Mouse (Mus musculus): ENCODE data around the gene Znhit6. TPM values are rescaled to one million over a fixed set of nuclear protein-coding genes. Genes with fewer than 3 reads are reported as not detected.

The Znhit6 gene
- total RNA-seq, 2 experiments from 2014 or later = 18.5 to 20.9 TPM

- intact Hi-C loops (cut with DNase I) = no loop called here
- no peak for DNase-seq (ENCODE audit: extremely low spot score in 1 of 2, low spot score in 2 of 2)
These were observed 64.2 kb downstream of the Znhit6 start for GRCm38 (mm10) chr3:145640170-145640569.

DNA sequence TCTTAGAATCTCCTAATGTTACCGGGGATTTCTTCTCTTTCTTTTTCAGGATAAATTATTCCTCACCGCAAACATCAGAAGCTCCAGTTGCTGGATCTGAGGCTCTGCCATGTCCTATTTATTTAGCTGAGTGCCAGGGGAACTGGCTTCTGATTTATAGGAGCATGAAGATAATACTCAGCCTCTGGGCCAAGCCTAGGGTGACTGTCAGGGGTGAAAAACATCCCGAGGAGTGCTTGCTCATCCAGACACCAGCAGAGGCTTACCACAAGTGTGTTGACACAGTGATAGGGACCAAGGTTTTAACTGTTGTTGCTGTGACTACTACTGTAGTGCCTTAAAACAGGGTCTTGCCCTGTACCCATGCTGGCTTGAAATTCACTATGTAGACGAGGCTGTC, 64.6 kb downstream of the Znhit6 start:
- no peak for DNase-seq (ENCODE audit: extremely low spot score in 1 of 2, low spot score in 2 of 2)
- intact Hi-C loops (cut with DNase I) = no loop called here

DNA sequence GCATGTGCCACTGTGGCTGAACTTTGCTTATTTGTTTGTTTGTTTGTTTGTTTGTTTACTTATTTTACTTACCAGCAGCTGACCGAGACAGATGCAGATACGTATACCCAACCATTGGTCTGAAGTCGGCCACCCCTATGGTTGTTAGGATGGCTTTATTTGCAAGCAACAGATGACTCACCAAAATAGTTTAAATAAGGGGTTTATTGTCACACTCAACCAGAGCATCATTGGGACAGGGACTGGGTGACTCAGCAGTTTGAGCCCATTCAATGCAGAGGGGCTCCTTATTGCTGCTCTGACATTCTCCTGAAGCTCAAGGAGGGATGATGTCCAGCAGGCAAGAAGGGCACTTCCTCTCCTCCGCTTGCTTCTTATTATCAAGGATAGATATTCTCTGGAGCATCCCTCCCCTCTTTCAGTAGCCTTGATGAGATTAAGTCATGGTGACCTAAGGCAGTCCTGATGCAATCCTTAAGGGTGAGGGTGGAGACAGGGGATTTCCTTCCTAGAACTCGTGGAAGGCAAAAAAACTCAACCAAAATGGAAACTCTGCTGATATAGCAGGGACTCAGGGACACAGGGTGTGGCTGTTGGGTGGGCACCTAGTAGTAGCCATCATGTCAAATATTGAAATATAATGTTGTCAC, 65.2 kb downstream of the Znhit6 start:
- no peak for DNase-seq (ENCODE audit: extremely low spot score in 1 of 2, low spot score in 2 of 2)
- intact Hi-C loops (cut with DNase I) = no loop called here

DNA sequence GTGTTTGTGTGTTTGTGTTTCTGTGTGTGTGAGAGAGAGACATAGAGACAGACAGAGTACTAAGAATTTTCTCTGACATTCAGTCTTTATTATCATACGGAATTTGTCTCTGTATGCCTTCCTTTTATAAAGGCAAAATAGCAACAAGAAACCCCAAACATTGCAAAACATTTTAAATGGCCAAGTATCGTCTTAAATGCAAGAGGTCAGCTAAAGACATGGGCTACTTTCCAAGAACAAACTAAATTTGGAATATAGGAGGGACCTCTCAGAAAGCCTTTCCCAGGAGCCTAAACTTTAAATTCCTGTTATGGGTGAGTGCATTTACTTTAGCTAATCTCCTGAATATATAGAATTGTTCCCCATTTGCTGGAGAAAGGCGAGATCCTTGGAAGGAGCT, 65.9 kb downstream of the Znhit6 start:
- intact Hi-C loops (cut with DNase I) = no loop called here
- DNase-seq (ENCODE audit: extremely low spot score in 1 of 2, low spot score in 2 of 2) = no peak

DNA sequence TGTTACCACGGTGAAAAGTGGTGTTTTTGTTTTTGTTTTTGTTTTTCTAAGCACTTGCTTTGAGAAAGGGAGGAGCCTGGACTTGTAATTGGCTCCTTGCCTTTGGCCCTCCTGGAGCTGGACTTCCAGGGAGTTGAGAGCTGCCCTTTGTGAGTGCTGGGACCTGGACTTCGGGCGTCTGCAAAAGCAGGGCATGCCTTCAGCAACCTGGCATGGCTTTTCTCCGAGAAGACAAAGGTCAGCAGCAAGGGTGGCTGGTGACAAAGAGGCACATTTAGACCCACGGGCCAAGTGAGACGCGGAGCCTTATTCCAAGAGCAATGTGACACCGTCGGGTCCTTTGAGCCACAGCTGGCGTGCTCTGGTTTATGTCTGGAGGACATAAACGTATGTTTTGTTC, 66.9 kb downstream of the Znhit6 start:
- intact Hi-C loops (cut with DNase I) = no loop called here
- no peak for DNase-seq (ENCODE audit: extremely low spot score in 1 of 2, low spot score in 2 of 2)

GRCm38 (mm10) chr3:145645463-145645862, 69.5 kb downstream of the Znhit6 start:
- intact Hi-C loops (cut with DNase I) = loop anchor here (5.0 kb wide), 1 partner anchor 112 kb away; the partner anchor contains the start of gene Ddah1
- DNase-seq (ENCODE audit: extremely low spot score in 1 of 2, low spot score in 2 of 2) = no peak

GRCm38 (mm10) chr3:145646009-145646408, 70.0 kb downstream of the Znhit6 start:
- DNase-seq (ENCODE audit: extremely low spot score in 1 of 2, low spot score in 2 of 2) = no peak
- intact Hi-C loops (cut with DNase I) = loop anchor here (5.0 kb wide), 1 partner anchor 111 kb away; the partner anchor contains the start of gene Ddah1

GRCm38 (mm10) chr3:145646666-145647065, 70.7 kb downstream of the Znhit6 start:
- intact Hi-C loops (cut with DNase I) = loop anchor here (5.0 kb wide), 1 partner anchor 111 kb away; the partner anchor contains the start of gene Ddah1

GRCm38 (mm10) chr3:145647416-145647815, 71.4 kb downstream of the Znhit6 start:
- no peak for DNase-seq (ENCODE audit: extremely low spot score in 1 of 2, low spot score in 2 of 2)
- intact Hi-C loops (cut with DNase I) = loop anchor here (5.0 kb wide), 1 partner anchor 110 kb away; the partner anchor contains the start of gene Ddah1

More at GRCm38 (mm10) chr3:145646666-145647065, 70.7 kb downstream of the Znhit6 start:
- no peak for DNase-seq (ENCODE audit: extremely low spot score in 1 of 2, low spot score in 2 of 2)

- intact Hi-C loops (cut with DNase I) = loop anchor here (5.0 kb wide), 1 partner anchor 109 kb away; the partner anchor contains the start of gene Ddah1
These were observed 72.3 kb downstream of the Znhit6 start for GRCm38 (mm10) chr3:145648097-145648931.

GRCm38 (mm10) chr3:145648991-145649851, 73.2 kb downstream of the Znhit6 start:
- intact Hi-C loops (cut with DNase I) = loop anchor here (5.0 kb wide), 1 partner anchor 108 kb away; the partner anchor contains the start of gene Ddah1
- peak in 1 of 2 experiments; percentile 66 for DNase-seq (ENCODE audit: extremely low spot score in 1 of 2, low spot score in 2 of 2)

More at GRCm38 (mm10) chr3:145648097-145648931, 72.3 kb downstream of the Znhit6 start:
- peak in 1 of 2 experiments; percentile 57 for DNase-seq (ENCODE audit: extremely low spot score in 1 of 2, low spot score in 2 of 2)

DNA sequence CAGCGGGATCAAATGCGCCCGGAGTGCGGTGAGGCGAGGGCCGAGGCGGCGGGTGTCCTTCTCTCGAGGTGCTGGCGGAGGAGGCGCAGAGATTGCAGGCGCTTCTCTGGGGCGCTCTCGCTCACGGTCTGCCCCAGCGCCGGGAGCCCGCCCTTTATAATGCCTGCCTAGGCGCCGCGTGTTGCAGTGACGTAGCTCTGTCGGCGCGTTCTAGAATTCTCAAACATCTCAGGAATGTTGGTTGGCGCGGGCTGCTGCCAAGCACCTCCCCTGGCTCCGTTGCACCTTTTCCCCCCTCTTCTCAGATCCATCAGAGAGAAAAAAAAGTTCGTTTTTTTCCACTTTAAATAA, 73.8 kb downstream of the Znhit6 start, which contains the start of gene Ccn1:
Gene Ccn1, minus strand, starts transcription at position 130 of the 351 bp plus-strand sequence.
- peak; percentile 67 to 89 for DNase-seq (ENCODE audit: extremely low spot score in 1 of 2, low spot score in 2 of 2)
- intact Hi-C loops (cut with DNase I) = loop anchor here (5.0 kb wide), 1 partner anchor 107 kb away; the partner anchor contains the start of gene Ddah1

- DNase-seq (ENCODE audit: extremely low spot score in 1 of 2, low spot score in 2 of 2) = peak in 1 of 2 experiments; percentile 80
- intact Hi-C loops (cut with DNase I) = no loop called here
These were observed 74.5 kb downstream of the Znhit6 start for GRCm38 (mm10) chr3:145650298-145651011.

GRCm38 (mm10) chr3:145651029-145651977, 75.3 kb downstream of the Znhit6 start:
- intact Hi-C loops (cut with DNase I) = no loop called here
- no peak for DNase-seq (ENCODE audit: extremely low spot score in 1 of 2, low spot score in 2 of 2)

DNA sequence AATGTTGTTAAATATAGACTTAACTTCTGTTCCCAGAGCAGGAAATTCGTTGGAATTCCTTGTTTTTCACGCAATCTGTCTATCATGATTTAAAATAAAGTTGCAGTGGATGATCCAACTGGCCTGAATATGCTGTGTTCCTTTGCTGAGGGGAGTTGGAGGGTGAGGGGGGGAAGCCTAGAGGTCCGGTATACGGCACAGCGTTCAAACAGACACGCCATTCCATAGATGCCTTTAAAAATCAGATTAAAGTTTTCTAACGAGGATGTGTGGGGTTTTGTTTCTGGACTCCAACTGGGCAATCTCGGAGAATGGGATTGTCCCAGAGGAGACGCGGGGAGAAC, 75.9 kb downstream of the Znhit6 start:
- intact Hi-C loops (cut with DNase I) = no loop called here
- DNase-seq (ENCODE audit: extremely low spot score in 1 of 2, low spot score in 2 of 2) = no peak

DNA sequence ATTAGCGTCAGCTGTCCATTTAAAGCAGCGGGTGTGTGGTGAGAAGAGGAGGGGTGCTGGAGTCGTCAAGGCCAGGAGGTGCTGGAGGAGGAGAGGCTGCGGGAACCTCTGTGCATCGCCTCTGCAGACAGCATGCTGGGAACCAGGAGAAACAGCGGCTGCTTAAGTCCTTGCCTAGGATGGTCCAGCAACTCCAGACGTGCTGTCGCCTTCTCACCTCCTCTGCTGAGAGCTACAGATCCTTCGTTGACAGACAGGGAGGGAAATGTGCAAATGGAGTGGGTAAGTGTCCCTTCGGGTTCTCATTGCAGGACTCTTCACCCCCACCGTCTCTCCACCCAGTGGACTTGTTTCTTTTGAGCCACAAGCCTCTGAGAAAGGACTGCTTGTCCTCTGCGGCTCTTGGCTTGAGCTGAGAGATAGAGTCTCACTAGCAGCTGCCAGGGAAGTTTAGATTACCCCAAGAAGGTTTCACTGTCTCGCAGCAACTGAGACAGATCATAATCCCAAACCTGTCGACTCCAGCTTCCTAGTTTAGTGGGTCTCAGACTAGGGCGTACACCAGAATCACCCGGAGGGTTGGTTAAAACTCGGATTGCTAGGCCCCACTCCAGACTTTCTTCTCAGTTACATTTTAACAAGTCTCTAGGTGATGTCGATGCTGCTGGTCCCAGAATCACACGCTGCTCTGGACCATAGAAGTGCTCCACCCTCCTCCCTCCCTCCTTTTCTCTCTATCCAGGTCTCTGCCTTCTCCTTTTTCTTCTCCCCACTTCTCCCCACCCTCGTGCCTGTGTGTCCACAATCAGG, 76.5 kb downstream of the Znhit6 start:
- no peak for DNase-seq (ENCODE audit: extremely low spot score in 1 of 2, low spot score in 2 of 2)
- intact Hi-C loops (cut with DNase I) = no loop called here
